Mouse (Mus musculus): ENCODE data around the gene Acvr1b.

GRCm38 (mm10) chr15:101145424-101146099 lies 28.3 kb upstream of the Acvr1b start:
- TF ChIP-seq CTCF (IDR thresholded peaks at IDR 0.05; ENCODE audit: low read depth, low read length) (no peak), POLR2AphosphoS5 (IDR thresholded peaks at IDR 0.05; ENCODE audit: insufficient replicate concordance, low read depth, low read length) (no peak), TAL1 (conservative IDR thresholded peaks at IDR 0.05; ENCODE audit: low read depth, low read length) (no peak)
